Mouse (Mus musculus) lung, postnatal 0 days (tissue): ENCODE measurements around the gene Dcbld2.

Experiments
- CTCF ChIP-seq: IDR thresholded peaks from 2 replicates; pipeline ENCODE4 v1.5.1; 2016; ENCODE audit warnings: antibody characterized with exemption, mild to moderate bottlenecking
- EP300 ChIP-seq: IDR thresholded peaks from 2 replicates; pipeline ENCODE4 v1.6.1; 2016; ENCODE audit warnings: antibody characterized with exemption, mild to moderate bottlenecking, control low read depth

DNA sequence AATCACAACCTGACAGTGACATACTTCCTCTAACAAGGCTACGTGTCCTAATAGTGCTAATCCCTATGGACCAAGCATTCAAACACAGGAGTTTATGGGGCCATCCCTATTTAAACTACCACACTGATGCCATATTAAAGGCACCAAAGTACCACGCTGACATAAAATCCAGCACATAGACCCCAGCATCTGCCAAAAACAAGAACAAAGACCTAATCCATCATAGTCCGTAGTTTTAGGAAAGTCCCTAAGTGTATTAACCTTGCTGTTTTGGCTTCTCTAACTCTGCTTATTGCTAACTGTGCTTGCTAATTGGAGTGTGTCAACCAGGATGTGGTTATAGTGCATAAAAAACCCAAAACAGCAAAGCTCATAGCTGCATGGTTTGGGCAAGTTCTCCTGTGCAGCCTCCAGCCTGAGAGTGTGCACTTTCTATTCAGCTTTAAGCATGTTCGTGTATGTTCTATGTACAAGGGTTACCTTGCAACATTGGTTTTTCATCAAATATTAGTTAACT is 21.9 kb upstream of the Dcbld2 start:
- TF ChIP-seq CTCF: no peak
- TF ChIP-seq EP300: no peak
